Mouse (Mus musculus) lung, postnatal 0 days (tissue): ENCODE measurements around the gene Lsp1.

ENCODE experiments used
- CTCF ChIP-seq: IDR thresholded peaks from 2 replicates; pipeline ENCODE4 v1.5.1; 2016; ENCODE audit warnings: antibody characterized with exemption, mild to moderate bottlenecking
- EP300 ChIP-seq: IDR thresholded peaks from 2 replicates; pipeline ENCODE4 v1.6.1; 2016; ENCODE audit warnings: antibody characterized with exemption, mild to moderate bottlenecking, control low read depth

GRCm38 (mm10) chr7:142433623-142434022 lies 27.0 kb upstream of the Lsp1 start:
- TF ChIP-seq CTCF (no peak), EP300 (no peak)
